19 mouse cellular contexts compared by ENCODE assay signal in genomic region chr12:26454682-26455081, GRCm38 (mm10). TPM values are rescaled to one million over a fixed set of nuclear protein-coding genes. Genes with fewer than 3 reads are reported as not detected.
DNase-seq lines count a peak whose midpoint lies in the region; ATAC-seq lines count a peak whose summit lies in the region.
"Had no signal": no experiment of that assay in that cellular context is flagged by ENCODE, and none has a peak within 500 bp of the region (broad histone marks: within the 10 kb centered on the region; RNA-seq: fewer than 3 reads in every experiment).

No protein-coding gene starts in this region.

- no peaks in the 10 kb centered on the region for H3K27me3 ChIP-seq in kidney, embryonic 15.5 days
- H3K27me3 ChIP-seq: midbrain, embryonic 12.5 days had no signal

- ATAC-seq in kidney, embryonic 15.5 days (replicated peaks; ENCODE audit: low FRiP score) = no peak
- ATAC-seq in erythroid progenitor cell, adult 5-6 weeks (replicated peaks; ENCODE audit: low FRiP score, poor library complexity, severe bottlenecking) = 0 out of 2 replicates have a peak, but pooled peaks have one; percentile 25
- ATAC-seq: forebrain, postnatal 0 days had no signal

- no peak overlapping the region for H3K27ac ChIP-seq in kidney, embryonic 15.5 days
- H3K27ac ChIP-seq: embryonic facial prominence, embryonic 10.5 days; hindbrain, embryonic 14.5 days; left cerebral cortex, adult 2 months; liver, embryonic 14.5 days; midbrain, embryonic 12.5 days had no signal

- peak overlapping the region; percentile 29; the same call in 1 of the 2 replicates for H3K4me3 ChIP-seq in kidney, embryonic 15.5 days (replicated peaks)
- H3K4me3 ChIP-seq: embryonic facial prominence, embryonic 10.5 days; left cerebral cortex, adult 2 months; midbrain, embryonic 12.5 days had no signal

- H3K36me3 ChIP-seq in kidney, embryonic 15.5 days = no peaks in the 10 kb centered on the region
- H3K36me3 ChIP-seq: embryonic facial prominence, embryonic 10.5 days; midbrain, embryonic 12.5 days had no signal

- intact Hi-C loops in left cerebral cortex, postnatal 25 days (cut with DNase I) = no loop called here

- H3K9ac ChIP-seq in kidney, embryonic 15.5 days = no peak overlapping the region
- H3K9ac ChIP-seq: forebrain, postnatal 0 days; hindbrain, embryonic 14.5 days; liver, embryonic 14.5 days; midbrain, embryonic 12.5 days had no signal

- peak overlapping the region; percentile 41; the same call in 1 of the 2 replicates for H3K4me2 ChIP-seq in kidney, embryonic 15.5 days
- H3K4me2 ChIP-seq: hindbrain, embryonic 14.5 days; midbrain, embryonic 12.5 days had no signal

- 34% methylated on average over 5 of the region's 5 CpGs for WGBS in kidney, embryonic 15.5 days

- H3K9me3 ChIP-seq in kidney, embryonic 15.5 days (replicated peaks) = no peaks in the 10 kb centered on the region
- H3K9me3 ChIP-seq: embryonic facial prominence, embryonic 10.5 days; midbrain, embryonic 12.5 days had no signal

- peak; percentile 34 for DNase-seq in adrenal gland, postnatal 10 days
- no peak for DNase-seq in adrenal gland, postnatal 25 days
- no peak for DNase-seq in kidney, adult 9 months
- peak; percentile 24 for DNase-seq in 3T3-L1 (ENCODE audit: low read depth, low spot score)
- no peak for DNase-seq in left cerebral cortex, postnatal 25 days (ENCODE audit: low spot score in 2 of 2)
- no peak for DNase-seq in layer of hippocampus, postnatal 10 days (ENCODE audit: low spot score in 2 of 2)
- DNase-seq: cerebellum, adult 11 months; cerebellum, postnatal 36 days; forebrain, postnatal 0 days; kidney, adult 8-10 months; lung, postnatal 14 days; right cerebral cortex, postnatal 14 days had no signal

- peaks cover 24% of the 10 kb centered on the region for H3K4me1 ChIP-seq in kidney, embryonic 15.5 days

RNA-seq across cellular contexts. Expression of gene Rsad2, which starts 1.6 kb away (rescaled TPM):
- total RNA-seq in adrenal gland, postnatal 10 days (2021) = 10 to 100 TPM; 13.9 to 15.0 TPM
- total RNA-seq in adrenal gland, postnatal 25 days (2021) = 18.5 and 19.1 TPM in 2 replicates
- 18.9 and 22.2 TPM in 2 replicates for polyA plus RNA-seq in kidney, embryonic 15.5 days (2015; fragmentation: Nextera tagmentation; extraction: Ambion mirVana)
- total RNA-seq in erythroid progenitor cell, adult 5-6 weeks (2015; ENCODE audit: low replicate concordance) = 288 and 315 TPM in 2 replicates
- total RNA-seq in erythroid progenitor cell, adult 5-6 weeks (2017; ENCODE audit: low replicate concordance) = 246 and 389 TPM in 2 replicates
- total RNA-seq in left cerebral cortex, postnatal 25 days (2021) = under 1 TPM; 0.28 to 0.92 TPM
- 1 to 10 TPM in 1 of 2 experiments, under 1 TPM in 1; 0.46 to 1.0 TPM for total RNA-seq in layer of hippocampus, postnatal 10 days (2021)

RNA-seq across cellular contexts. Expression of gene Cmpk2, which starts 14.3 kb away (rescaled TPM):
- total RNA-seq in adrenal gland, postnatal 10 days (2021) = 10 to 100 TPM; 13.2 to 25.8 TPM
- total RNA-seq in adrenal gland, postnatal 25 days (2021) = 24.0 and 24.6 TPM in 2 replicates
- 8.0 and 8.4 TPM in 2 replicates for polyA plus RNA-seq in kidney, embryonic 15.5 days (2015; fragmentation: Nextera tagmentation; extraction: Ambion mirVana)
- 69.6 and 72.8 TPM in 2 replicates for total RNA-seq in erythroid progenitor cell, adult 5-6 weeks (2015; ENCODE audit: low replicate concordance)
- total RNA-seq in erythroid progenitor cell, adult 5-6 weeks (2017; ENCODE audit: low replicate concordance) = 49.1 and 65.2 TPM in 2 replicates
- total RNA-seq in left cerebral cortex, postnatal 25 days (2021) = 10 to 100 TPM; 20.2 to 21.1 TPM
- 10 to 100 TPM; 19.9 to 21.6 TPM for total RNA-seq in layer of hippocampus, postnatal 10 days (2021)

RNA-seq across cellular contexts. Expression of gene Rnf144a, which starts 39.6 kb away (rescaled TPM):
- total RNA-seq in adrenal gland, postnatal 10 days (2021) = 10 to 100 TPM; 32.3 to 48.8 TPM
- 15.1 and 21.5 TPM in 2 replicates for total RNA-seq in adrenal gland, postnatal 25 days (2021)
- polyA plus RNA-seq in kidney, embryonic 15.5 days (2015; fragmentation: Nextera tagmentation; extraction: Ambion mirVana) = 35.6 and 36.1 TPM in 2 replicates
- 4.7 and 11.3 TPM in 2 replicates for total RNA-seq in erythroid progenitor cell, adult 5-6 weeks (2015; ENCODE audit: low replicate concordance)
- total RNA-seq in erythroid progenitor cell, adult 5-6 weeks (2017; ENCODE audit: low replicate concordance) = 10.7 and 23.5 TPM in 2 replicates
- total RNA-seq in left cerebral cortex, postnatal 25 days (2021) = 10 to 100 TPM; 30.0 to 32.2 TPM
- 10 to 100 TPM; 35.1 to 39.0 TPM for total RNA-seq in layer of hippocampus, postnatal 10 days (2021)

Comparison
In these comparisons a context has a peak if more than half of its experiments do, and no peak if none do; other contexts are left out.
1. DNase-seq: peak in adrenal gland, postnatal 10 days (single experiment) and 3T3-L1 (single experiment); none in adrenal gland, postnatal 25 days (single experiment), kidney, adult 9 months (single experiment), left cerebral cortex, postnatal 25 days (0 of 2) and layer of hippocampus, postnatal 10 days (0 of 2).
2. RNA of gene Rsad2, which starts 1.6 kb away (total RNA-seq): 246 to 389 TPM in erythroid progenitor cell, adult 5-6 weeks; 18.5 to 19.1 TPM in adrenal gland, postnatal 25 days, 13.9 to 15.0 TPM in adrenal gland, postnatal 10 days, 0.46 to 1.0 TPM in layer of hippocampus, postnatal 10 days and 0.28 to 0.92 TPM in left cerebral cortex, postnatal 25 days; every median in the first group is over 10 times any median in the second.